Mouse (Mus musculus) forebrain, embryonic 15.5 days (tissue): ENCODE measurements around the gene Itsn2. TPM values are rescaled to one million over a fixed set of nuclear protein-coding genes. Genes with fewer than 3 reads are reported as not detected.
"Not testable (repeated sequence)": the region's sequence is repeated elsewhere in the genome, so short reads cannot be mapped to it uniquely, and the experiment has no call there.

Source experiments
- ATAC-seq: fragments of 200-750 bp; cut with Nextera tagmentation; replicated peaks from 2 replicates; pipeline ENCODE4 v1.8.0; 2017; ENCODE audit warnings: mild to moderate bottlenecking, moderate TSS enrichment, moderate library complexity
- H3K27ac ChIP-seq: fragments of 300-500 bp; sonication (generic); replicated peaks from 2 replicates; pipeline ENCODE4 v1.5.1; 2015; ENCODE audit warnings: mild to moderate bottlenecking, inconsistent platforms
- H3K27me3 ChIP-seq: fragments of 300-500 bp; sonication (generic); 2 replicates; pipeline ENCODE4 v1.6.1; 2015; ENCODE audit warnings: inconsistent platforms
- H3K36me3 ChIP-seq: fragments of 300-500 bp; sonication (generic); 2 replicates; pipeline ENCODE4 v1.6.1; 2015; ENCODE audit warnings: mild to moderate bottlenecking, inconsistent platforms
- H3K4me1 ChIP-seq: fragments of 300-500 bp; sonication (generic); 2 replicates; pipeline ENCODE4 v1.6.1; 2015; ENCODE audit warnings: inconsistent platforms
- H3K4me2 ChIP-seq: fragments of 300-500 bp; sonication (generic); replicated peaks from 2 replicates; pipeline ENCODE4 v1.6.1; 2015; ENCODE audit warnings: mild to moderate bottlenecking, inconsistent platforms
- H3K4me3 ChIP-seq: fragments of 300-500 bp; sonication (generic); 2 replicates; pipeline ENCODE4 v1.5.1; 2015; ENCODE audit warnings: mild to moderate bottlenecking, inconsistent platforms
- H3K9ac ChIP-seq: fragments of 300-500 bp; sonication (generic); replicated peaks from 2 replicates; pipeline ENCODE4 v1.6.1; 2015; ENCODE audit warnings: mild to moderate bottlenecking, inconsistent platforms
- H3K9me3 ChIP-seq: fragments of 300-500 bp; sonication (generic); 2 replicates; pipeline ENCODE4 v1.6.1; 2016; ENCODE audit warnings: inconsistent platforms
- WGBS: fragments of 180-500 bp; shearing (Covaris S2); methylation state at CpG from one replicate; pipeline ENCODE4 v1.1.7; 2015; ENCODE audit warnings: mixed read lengths; 5-methylcytosine and 5-hydroxymethylcytosine counted together
- polyA plus RNA-seq: library from polyadenylated mRNA; unstranded; fragments of >200 nt; fragmentation: Nextera tagmentation; extraction: Ambion mirVana; gene quantifications from 2 replicates; pipeline ENCODE4 v1.2.1, GENCODE M21; 2015

The Itsn2 gene
- polyA plus RNA-seq = 21.2 and 21.5 TPM in 2 replicates

DNA sequence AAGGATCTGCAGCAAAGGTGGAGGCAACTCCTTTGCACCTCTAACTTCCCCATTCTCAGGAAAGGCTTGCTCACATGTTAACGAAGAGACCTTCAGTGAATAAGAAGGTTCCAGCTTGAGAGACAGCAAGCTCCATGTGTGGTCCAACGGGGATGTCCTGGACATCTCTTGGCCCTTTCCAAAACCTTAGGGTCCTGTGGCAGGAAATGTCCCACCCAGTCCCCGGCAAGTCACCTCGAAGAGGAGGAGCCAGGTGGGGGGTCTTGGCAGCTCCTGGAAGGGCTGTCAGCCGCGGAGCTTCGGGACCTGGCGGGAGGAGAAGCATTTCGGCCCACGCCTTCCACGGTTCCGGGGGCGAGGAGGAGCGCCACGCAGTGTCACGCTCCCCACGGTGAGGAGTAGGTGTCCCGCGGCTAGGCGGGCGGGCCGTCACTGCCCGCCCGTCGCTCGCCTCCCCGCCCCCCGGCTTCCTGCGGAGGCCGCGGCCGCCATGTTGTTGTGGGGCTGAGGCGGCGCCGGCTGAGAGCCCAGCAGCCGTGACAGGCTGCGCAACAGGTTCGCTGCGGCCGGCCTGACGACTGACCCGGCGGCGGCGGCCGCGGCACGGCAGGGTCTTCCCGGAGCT lies at the start of gene Itsn2, which contains the start of gene Gm3625:
Gene Itsn2 (plus strand): TSS at position 98 of the 625 bp plus-strand sequence.
Gene Gm3625 (minus strand): TSS at position 387 of the 625 bp plus-strand sequence.
- H3K27ac ChIP-seq = peak within 1 kb of the TSS; percentile 38
- H3K4me2 ChIP-seq = peak within 1 kb of the TSS; percentile 81
- WGBS = under 1% methylated on average over 47 of the region's 49 CpGs
- no peaks in the 10 kb centered on the region for H3K27me3 ChIP-seq
- no peaks in the 10 kb centered on the region for H3K36me3 ChIP-seq
- H3K4me1 ChIP-seq = peaks cover 21% of the 10 kb centered on the region
- H3K9me3 ChIP-seq = no peaks in the 10 kb centered on the region
- peak within 1 kb of the TSS; percentile 93 for H3K4me3 ChIP-seq
- peak; percentile 89 for ATAC-seq
- H3K9ac ChIP-seq = peak within 1 kb of the TSS; percentile 80

DNA sequence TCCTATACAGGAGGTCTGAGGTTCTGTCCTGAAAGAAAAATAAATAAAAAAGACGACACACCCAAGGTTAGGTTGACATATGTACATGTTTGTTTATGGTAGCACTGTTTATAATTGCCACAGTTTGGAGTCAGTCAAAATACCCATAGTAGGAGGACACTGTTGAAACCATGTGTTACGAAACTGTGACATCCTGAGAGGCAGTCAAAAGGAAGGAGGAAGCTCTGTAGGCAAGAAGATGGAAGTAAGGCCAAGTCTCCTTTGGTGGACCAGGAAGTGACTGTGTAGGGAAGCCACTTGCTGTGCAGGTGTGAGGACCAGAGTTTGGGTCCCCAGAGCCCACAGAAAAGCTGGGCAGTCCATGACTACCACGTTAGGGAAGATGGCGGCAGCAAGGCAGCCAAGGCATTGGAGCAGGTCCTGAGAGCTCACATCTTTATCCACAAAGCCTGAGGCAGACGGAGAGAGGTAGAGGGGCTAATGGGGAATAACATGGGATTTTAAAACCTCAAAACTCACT lies 48.0 kb upstream of the Itsn2 start:
- Histone ChIP-seq H3K4me3 (no peak overlapping the region), H3K4me2 (no peak overlapping the region), H3K4me1 (peaks cover 9% of the 10 kb centered on the region), H3K36me3 (no peaks in the 10 kb centered on the region), H3K27me3 (no peaks in the 10 kb centered on the region), H3K9ac (no peak overlapping the region), H3K27ac (no peak overlapping the region), H3K9me3 (no peaks in the 10 kb centered on the region)
- ATAC-seq = no peak
- 88% methylated on average over 5 of the region's 5 CpGs for WGBS

DNA sequence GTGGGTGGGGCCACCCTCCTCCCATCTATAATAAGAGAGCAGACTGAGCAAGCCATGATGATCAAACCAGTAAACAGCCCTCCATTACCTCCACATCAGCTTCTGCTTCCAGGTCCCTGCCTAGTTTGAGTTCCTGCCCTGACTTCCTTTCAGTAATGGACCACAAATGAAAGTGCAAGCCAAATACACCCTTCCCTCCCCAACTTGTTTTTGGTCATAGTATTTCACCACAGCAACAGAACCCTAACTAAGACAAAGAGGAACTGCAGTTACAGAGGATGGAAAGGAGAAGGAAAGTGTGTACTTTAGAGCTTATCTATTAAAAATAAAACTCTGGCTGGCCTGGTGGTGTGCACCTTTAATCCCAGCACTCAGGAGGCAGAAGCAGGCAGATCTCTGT lies 47.0 kb upstream of the Itsn2 start:
- no peak overlapping the region for H3K9ac ChIP-seq
- no peak for ATAC-seq
- peaks cover 9% of the 10 kb centered on the region for H3K4me1 ChIP-seq
- no peak overlapping the region for H3K27ac ChIP-seq
- H3K9me3 ChIP-seq = no peaks in the 10 kb centered on the region
- no peaks in the 10 kb centered on the region for H3K27me3 ChIP-seq
- no peak overlapping the region for H3K4me3 ChIP-seq
- no peak overlapping the region for H3K4me2 ChIP-seq
- H3K36me3 ChIP-seq = no peaks in the 10 kb centered on the region

DNA sequence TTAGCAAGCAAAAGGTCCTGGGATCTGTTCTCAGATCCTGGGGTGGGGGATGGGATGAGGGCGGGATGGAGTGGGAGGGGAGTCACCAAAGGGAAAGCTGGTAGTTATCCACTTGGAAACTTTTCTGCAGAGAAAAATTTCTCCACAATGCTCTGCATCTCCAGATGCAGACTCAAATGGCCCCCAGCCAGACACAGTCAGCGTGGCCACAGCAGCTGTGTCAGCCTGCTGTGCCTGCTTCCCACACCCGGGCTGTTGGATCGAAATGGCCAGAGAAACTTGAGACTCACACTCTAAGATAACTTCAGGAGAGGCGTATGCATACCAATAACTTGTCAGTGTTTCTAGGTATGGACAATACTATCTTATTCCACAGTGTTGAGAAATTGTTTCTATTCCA lies 45.9 kb upstream of the Itsn2 start:
- Histone ChIP-seq H3K4me3 (no peak overlapping the region), H3K4me1 (peaks cover 9% of the 10 kb centered on the region), H3K9ac (no peak overlapping the region), H3K4me2 (no peak overlapping the region), H3K27ac (no peak overlapping the region), H3K36me3 (no peaks in the 10 kb centered on the region), H3K27me3 (no peaks in the 10 kb centered on the region), H3K9me3 (no peaks in the 10 kb centered on the region)
- no peak for ATAC-seq
- 77% methylated on average over 5 of the region's 5 CpGs for WGBS

DNA sequence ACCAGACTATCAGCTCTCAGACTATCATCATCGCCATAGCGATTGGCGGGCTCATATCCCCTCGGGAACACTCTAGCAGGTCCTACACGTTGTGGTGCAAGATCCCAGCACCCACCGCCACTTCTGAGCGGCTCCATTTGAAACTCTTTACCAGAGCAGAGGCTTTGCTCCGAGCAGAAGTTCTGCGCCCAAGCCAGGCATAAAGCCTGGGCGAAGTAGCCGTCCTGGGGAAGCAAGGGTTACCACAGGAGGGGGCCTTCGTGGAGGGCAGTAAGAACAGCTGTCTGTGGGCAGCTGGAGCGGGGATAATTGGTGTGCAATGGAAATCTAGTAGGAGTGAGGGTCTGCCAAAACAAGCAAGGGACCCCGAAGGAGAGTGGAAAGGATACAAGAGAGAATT lies 44.9 kb upstream of the Itsn2 start:
- peak; percentile 39; the same call in 1 of the 2 replicates for ATAC-seq
- WGBS = 56% methylated on average over 14 of the region's 14 CpGs

DNA sequence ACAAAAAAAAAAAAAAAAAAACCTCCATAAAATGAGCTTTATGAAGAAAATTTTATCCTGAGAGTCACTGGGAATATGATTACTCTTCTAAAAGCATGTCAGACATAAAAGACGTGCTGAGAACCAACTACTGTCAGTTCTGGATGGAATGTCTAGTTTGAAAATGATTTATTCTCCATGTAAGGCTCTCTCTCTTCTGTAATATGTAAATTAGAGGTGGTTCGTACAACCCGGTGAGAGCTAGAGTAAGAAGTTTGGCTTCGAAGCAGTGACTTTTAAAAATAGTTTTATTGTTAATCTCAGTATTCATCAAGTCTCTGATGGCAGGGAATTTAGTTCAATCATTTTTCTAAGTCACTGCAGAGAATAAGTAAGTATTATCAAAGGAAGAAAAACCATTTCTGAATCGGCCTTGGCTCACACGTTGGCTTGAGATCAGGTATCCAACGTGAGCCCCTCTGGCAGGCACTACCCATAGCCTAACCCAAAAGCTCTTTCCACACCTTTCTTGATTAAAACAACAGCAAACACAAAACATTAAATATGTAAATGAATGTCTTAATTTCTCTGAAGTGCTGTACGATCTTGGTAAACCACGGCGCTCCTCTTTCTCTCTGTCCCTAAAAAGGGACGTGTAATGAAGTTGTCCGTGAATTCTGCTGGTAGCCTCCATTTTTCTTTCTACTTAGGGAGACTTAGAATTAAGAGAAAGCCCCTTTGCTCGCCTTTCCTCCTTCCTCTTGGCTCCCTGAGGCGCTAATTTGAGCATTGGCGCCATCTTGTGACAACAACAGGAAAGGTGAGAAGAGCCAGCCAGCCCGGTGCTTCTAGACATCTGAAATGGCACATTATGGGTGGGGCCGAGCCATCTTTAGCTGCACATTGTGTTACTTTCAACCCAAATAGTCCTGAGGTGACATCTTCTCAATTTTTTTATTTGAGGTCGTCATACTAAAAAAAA lies 44.1 kb upstream of the Itsn2 start:
- peak overlapping the region; percentile 25 for H3K4me3 ChIP-seq
- peaks cover 9% of the 10 kb centered on the region for H3K4me1 ChIP-seq
- WGBS = 20% methylated on average over 18 of the region's 18 CpGs
- peak overlapping the region; percentile 41 for H3K4me2 ChIP-seq
- no peaks in the 10 kb centered on the region for H3K36me3 ChIP-seq
- peak overlapping the region; percentile 32; the same call in 1 of the 2 replicates for H3K9ac ChIP-seq
- H3K27ac ChIP-seq = peak overlapping the region; percentile 63; the same call in 1 of the 2 replicates
- no peaks in the 10 kb centered on the region for H3K27me3 ChIP-seq
- peak; percentile 88 for ATAC-seq
- no peaks in the 10 kb centered on the region for H3K9me3 ChIP-seq

More for the DNA sequence above, 44.9 kb upstream of the Itsn2 start:
- no peaks in the 10 kb centered on the region for H3K36me3 ChIP-seq
- no peaks in the 10 kb centered on the region for H3K9me3 ChIP-seq
- H3K4me3 ChIP-seq = no peak overlapping the region
- no peak overlapping the region for H3K4me2 ChIP-seq
- peak overlapping the region; percentile 50 for H3K27ac ChIP-seq
- H3K27me3 ChIP-seq = no peaks in the 10 kb centered on the region
- H3K9ac ChIP-seq = no peak overlapping the region
- H3K4me1 ChIP-seq = peaks cover 9% of the 10 kb centered on the region

DNA sequence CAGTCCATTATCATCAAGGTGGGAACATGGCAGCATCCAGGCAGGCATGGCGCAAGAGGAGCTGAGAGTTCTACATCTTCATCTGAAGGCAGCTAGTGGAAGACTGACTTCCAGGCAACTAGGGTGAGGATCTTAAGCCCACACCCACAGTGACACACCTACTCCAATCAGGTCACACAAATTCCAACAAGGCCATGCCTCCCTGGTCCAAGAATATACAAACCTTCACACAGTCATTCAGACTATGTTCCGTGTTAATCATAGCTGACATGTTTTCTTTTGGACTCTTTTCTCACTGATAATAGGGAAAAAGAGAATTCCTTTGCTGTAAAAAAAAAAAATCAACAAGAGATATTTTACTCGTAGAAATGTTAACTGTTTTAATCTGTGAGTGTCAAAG lies 38.7 kb upstream of the Itsn2 start:
- H3K36me3 ChIP-seq, H3K4me2 ChIP-seq, H3K4me3 ChIP-seq, ATAC-seq, H3K27ac ChIP-seq, H3K9me3 ChIP-seq, H3K4me1 ChIP-seq, H3K27me3 ChIP-seq, H3K9ac ChIP-seq: not testable (repeated sequence)
- WGBS = 86% methylated on average over 3 of the region's 3 CpGs

DNA sequence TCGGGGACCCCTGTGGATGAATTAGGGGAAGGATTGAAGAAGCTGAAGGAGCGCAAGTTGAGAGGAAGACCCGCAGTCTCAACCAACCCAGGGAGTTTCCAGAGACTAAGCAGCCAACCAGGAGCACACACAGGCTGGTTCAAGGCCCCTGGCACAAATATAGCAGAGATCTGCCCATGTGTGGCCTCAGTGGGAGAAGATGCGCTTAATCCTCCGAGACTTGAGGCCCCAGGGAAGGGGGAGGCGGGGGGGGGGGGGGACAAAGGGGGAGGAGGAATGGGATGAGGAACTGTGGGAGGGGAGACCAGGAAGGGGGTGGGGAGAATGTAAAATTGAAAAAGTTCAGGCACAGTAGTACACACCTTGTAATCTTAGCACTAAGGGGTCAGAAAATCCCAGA lies 37.0 kb upstream of the Itsn2 start:
- 77% methylated on average over 5 of the region's 6 CpGs for WGBS
- Histone ChIP-seq H3K4me1 (no peaks in the 10 kb centered on the region), H3K4me3 (no peak overlapping the region), H3K9me3 (no peaks in the 10 kb centered on the region), H3K27ac (no peak overlapping the region), H3K36me3 (no peaks in the 10 kb centered on the region), H3K4me2 (no peak overlapping the region), H3K9ac (no peak overlapping the region), H3K27me3 (no peaks in the 10 kb centered on the region)
- no peak for ATAC-seq

DNA sequence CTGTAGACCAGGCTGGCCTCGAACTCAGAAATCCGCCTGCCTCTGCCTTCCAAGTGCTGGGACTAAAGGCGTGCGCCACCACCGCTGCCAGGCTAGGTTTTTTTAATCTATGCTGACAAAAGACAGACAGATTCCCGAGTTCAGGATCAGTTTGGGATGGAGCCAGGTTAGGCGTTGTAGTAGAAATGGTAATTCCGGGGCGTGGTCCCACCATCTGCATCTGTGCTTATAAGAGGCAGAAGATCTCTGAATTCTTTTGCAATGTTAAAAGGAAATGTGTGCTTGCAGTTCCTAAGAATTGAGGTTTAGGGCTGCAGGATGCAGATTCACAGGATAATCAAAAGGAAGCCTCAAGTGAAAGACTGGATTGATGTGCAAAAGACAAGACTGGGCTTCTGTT lies 35.5 kb upstream of the Itsn2 start:
- 82% methylated on average over 9 of the region's 9 CpGs for WGBS
- H3K9ac ChIP-seq = no peak overlapping the region
- H3K4me2 ChIP-seq = no peak overlapping the region
- H3K4me3 ChIP-seq = no peak overlapping the region
- no peak for ATAC-seq
- H3K27me3 ChIP-seq = no peaks in the 10 kb centered on the region
- H3K36me3 ChIP-seq = no peaks in the 10 kb centered on the region
- no peaks in the 10 kb centered on the region for H3K4me1 ChIP-seq
- H3K27ac ChIP-seq = no peak overlapping the region
- no peaks in the 10 kb centered on the region for H3K9me3 ChIP-seq

DNA sequence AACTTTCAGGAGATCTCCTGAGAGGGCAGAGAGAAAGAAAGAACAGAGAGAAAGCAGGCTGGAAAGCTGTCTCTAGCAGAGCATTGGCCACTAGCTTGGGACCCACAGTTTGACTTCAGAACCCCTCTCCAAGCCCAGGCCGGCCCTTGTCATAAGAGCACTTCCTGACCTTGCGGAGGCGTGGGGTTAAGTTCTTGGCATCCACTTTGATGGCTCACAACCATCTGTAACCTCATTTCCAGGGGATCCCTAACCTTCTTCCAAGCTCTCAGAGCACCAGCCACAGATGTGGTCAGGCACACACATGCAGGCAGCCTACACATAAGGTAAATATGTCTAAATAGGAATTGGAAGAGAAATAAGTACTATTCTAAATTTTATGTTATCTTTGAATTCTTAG lies 35.0 kb upstream of the Itsn2 start:
- 88% methylated on average over 3 of the region's 3 CpGs for WGBS
- no peaks in the 10 kb centered on the region for H3K4me1 ChIP-seq
- H3K27me3 ChIP-seq = no peaks in the 10 kb centered on the region
- no peaks in the 10 kb centered on the region for H3K36me3 ChIP-seq
- no peak overlapping the region for H3K9ac ChIP-seq
- H3K4me2 ChIP-seq = no peak overlapping the region
- H3K27ac ChIP-seq = no peak overlapping the region
- no peak for ATAC-seq
- H3K4me3 ChIP-seq = no peak overlapping the region
- no peaks in the 10 kb centered on the region for H3K9me3 ChIP-seq

DNA sequence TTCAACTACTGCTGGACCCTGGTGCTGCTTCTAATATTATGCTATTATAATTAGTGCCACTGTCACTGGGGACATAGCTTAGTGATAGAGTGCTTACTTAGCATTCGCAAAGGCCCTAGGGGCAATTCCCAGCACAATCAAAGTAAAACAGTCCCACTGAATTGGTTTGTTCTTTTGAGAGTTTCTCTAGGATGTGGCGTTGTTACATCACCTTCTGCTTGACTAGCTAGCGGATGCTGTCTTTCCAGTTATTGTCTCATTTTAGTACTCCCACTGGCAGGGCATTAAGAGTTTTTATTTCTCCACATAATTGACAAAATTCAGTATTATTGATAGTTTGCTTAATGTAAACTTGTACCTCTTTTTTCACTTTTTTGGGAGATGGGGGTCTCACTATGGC lies 34.4 kb upstream of the Itsn2 start:
- no peak for ATAC-seq
- no peak overlapping the region for H3K9ac ChIP-seq
- no peak overlapping the region for H3K4me2 ChIP-seq
- H3K27ac ChIP-seq = no peak overlapping the region
- H3K4me3 ChIP-seq = no peak overlapping the region
- no peaks in the 10 kb centered on the region for H3K36me3 ChIP-seq
- H3K27me3 ChIP-seq = no peaks in the 10 kb centered on the region
- WGBS = 65% methylated on average over 3 of the region's 3 CpGs
- no peaks in the 10 kb centered on the region for H3K4me1 ChIP-seq
- H3K9me3 ChIP-seq = no peaks in the 10 kb centered on the region
